Mouse (Mus musculus): ENCODE results near the gene Hmox1.
A peak's percentile ranks its signal among the peaks of the same experiment; 100 is the strongest.

Hmox1 gene

GRCm38 (mm10) chr8:75088989-75089881, 4.2 kb upstream of the Hmox1 start:
- DNase-seq (ENCODE audit: low read depth, low spot score) = peak; percentile 98

GRCm38 (mm10) chr8:75090781-75091365, 2.5 kb upstream of the Hmox1 start:
- DNase-seq (ENCODE audit: low read depth, low spot score) = no peak

GRCm38 (mm10) chr8:75102956-75103355, 9.5 kb downstream of the Hmox1 start:
- no peak for DNase-seq (ENCODE audit: low read depth, low spot score)

- no peak for DNase-seq (ENCODE audit: low read depth, low spot score)
Measured at GRCm38 (mm10) chr8:75103376-75103878, 10.0 kb downstream of the Hmox1 start.

GRCm38 (mm10) chr8:75108527-75109235, 15.3 kb downstream of the Hmox1 start:
- DNase-seq (ENCODE audit: low read depth, low spot score) = peak; percentile 94

GRCm38 (mm10) chr8:75109236-75109967, 16.0 kb downstream of the Hmox1 start, which contains the start of gene Mcm5:
Gene Mcm5 (plus strand): TSS chr8:75109569.
- DNase-seq (ENCODE audit: low read depth, low spot score) = peak; percentile 100

- no peak for DNase-seq (ENCODE audit: low read depth, low spot score)
Measured at GRCm38 (mm10) chr8:75110093-75110492, 16.7 kb downstream of the Hmox1 start.

- no peak for DNase-seq (ENCODE audit: low read depth, low spot score)
Measured at GRCm38 (mm10) chr8:75118505-75118904, 25.1 kb downstream of the Hmox1 start.

GRCm38 (mm10) chr8:75119287-75119686, 25.9 kb downstream of the Hmox1 start:
- DNase-seq (ENCODE audit: low read depth, low spot score) = no peak

- no peak for DNase-seq (ENCODE audit: low read depth, low spot score)
Measured at GRCm38 (mm10) chr8:75119747-75120146, 26.3 kb downstream of the Hmox1 start.

GRCm38 (mm10) chr8:75127406-75127805, 34.0 kb downstream of the Hmox1 start:
- DNase-seq (ENCODE audit: low read depth, low spot score) = no peak

- peak; percentile 62 for DNase-seq (ENCODE audit: low read depth, low spot score)
Measured at GRCm38 (mm10) chr8:75132485-75132884, 39.1 kb downstream of the Hmox1 start.

- no peak for DNase-seq (ENCODE audit: low read depth, low spot score)
Measured at GRCm38 (mm10) chr8:75133399-75133798, 40.0 kb downstream of the Hmox1 start.

GRCm38 (mm10) chr8:75134603-75135391, 41.4 kb downstream of the Hmox1 start:
- no peak for DNase-seq (ENCODE audit: low read depth, low spot score)

- no peak for DNase-seq (ENCODE audit: low read depth, low spot score)
Measured at GRCm38 (mm10) chr8:75135756-75136155, 42.3 kb downstream of the Hmox1 start.

GRCm38 (mm10) chr8:75136256-75136655, 42.8 kb downstream of the Hmox1 start:
- DNase-seq (ENCODE audit: low read depth, low spot score) = no peak

GRCm38 (mm10) chr8:75137536-75137935, 44.1 kb downstream of the Hmox1 start:
- DNase-seq (ENCODE audit: low read depth, low spot score) = no peak
